25 mouse cellular contexts compared by ENCODE assay signal in genomic region chr4:95669336-95669735, GRCm38 (mm10).
"Had no signal": no experiment of that assay in that cellular context is flagged by ENCODE, and none has a peak within 500 bp of the region (broad histone marks: within the 10 kb centered on the region; RNA-seq: fewer than 3 reads in every experiment).

No protein-coding gene starts in this region.

- H3K27ac ChIP-seq: heart, embryonic 10.5 days; hindbrain, embryonic 10.5 days; hindbrain, embryonic 12.5 days; hindbrain, embryonic 14.5 days; intestine, embryonic 15.5 days; limb, embryonic 13.5 days; limb, embryonic 15.5 days; liver, embryonic 12.5 days; liver, embryonic 14.5 days had no signal

- H3K4me2 ChIP-seq: heart, embryonic 12.5 days; hindbrain, embryonic 12.5 days; hindbrain, embryonic 14.5 days; intestine, embryonic 15.5 days; limb, embryonic 13.5 days; limb, embryonic 15.5 days; liver, embryonic 12.5 days had no signal

- H3K36me3 ChIP-seq: heart, embryonic 10.5 days; heart, embryonic 12.5 days; hindbrain, embryonic 10.5 days; hindbrain, embryonic 12.5 days; intestine, embryonic 15.5 days; limb, embryonic 13.5 days; limb, embryonic 15.5 days; liver, embryonic 12.5 days had no signal

- DNase-seq: gastrocnemius, postnatal 14 days; gastrocnemius, postnatal 36 days; heart, adult 18-20 months; heart, postnatal 10 days; heart, postnatal 4 days; kidney, adult 18-20 months; kidney, adult 8-10 months; kidney, postnatal 14 days; kidney, postnatal 36 days; layer of hippocampus, adult 9-11 months; layer of hippocampus, postnatal 36 days; left cerebral cortex, postnatal 4 days had no signal

- ATAC-seq: hindbrain, embryonic 16.5 days; inflammation-experienced regulatory T-cells, adult 6 months; intestine, embryonic 15.5 days; intestine, postnatal 0 days; liver, embryonic 12.5 days had no signal

- H3K9me3 ChIP-seq: heart, embryonic 10.5 days; heart, embryonic 12.5 days; hindbrain, embryonic 10.5 days; hindbrain, embryonic 12.5 days; intestine, embryonic 15.5 days; limb, embryonic 13.5 days; limb, embryonic 15.5 days; liver, embryonic 12.5 days had no signal

- H3K27me3 ChIP-seq: heart, embryonic 12.5 days; hindbrain, embryonic 12.5 days; intestine, embryonic 15.5 days; limb, embryonic 13.5 days; limb, embryonic 15.5 days; liver, embryonic 12.5 days had no signal

- H3K4me3 ChIP-seq: heart, embryonic 10.5 days; heart, embryonic 12.5 days; hindbrain, embryonic 10.5 days; hindbrain, embryonic 12.5 days; intestine, embryonic 15.5 days; limb, embryonic 13.5 days; limb, embryonic 15.5 days; liver, embryonic 12.5 days had no signal

- H3K4me1 ChIP-seq: heart, embryonic 12.5 days; hindbrain, embryonic 12.5 days; intestine, embryonic 15.5 days; limb, embryonic 13.5 days; limb, embryonic 15.5 days; liver, embryonic 12.5 days had no signal

- H3K9ac ChIP-seq: heart, embryonic 12.5 days; hindbrain, embryonic 12.5 days; hindbrain, embryonic 14.5 days; intestine, embryonic 15.5 days; limb, embryonic 13.5 days; limb, embryonic 15.5 days; liver, embryonic 12.5 days; liver, embryonic 14.5 days had no signal
